Mouse (Mus musculus): ENCODE measurements around the gene Cd2bp2.
A peak's percentile ranks its signal among the peaks of the same experiment; 100 is the strongest.

The Cd2bp2 gene

GRCm38 (mm10) chr7:127232622-127233367 is 36.9 kb upstream of the Cd2bp2 start, which contains the start of the genes Zfp553 and Sept1:
Gene Zfp553 (plus strand): TSS chr7:127233061.
Gene Sept1 (minus strand): TSS chr7:127233130.
- H3K9me3 ChIP-seq (ENCODE audit: low read length) = peaks cover 41% of the 10 kb centered on the region
- TF ChIP-seq NANOG (IDR thresholded peaks at IDR 0.05; ENCODE audit: borderline replicate concordance, low read length) (no peak), CTCF (conservative IDR thresholded peaks at IDR 0.05; ENCODE audit: low read length) (no peak), POU5F1 (IDR thresholded peaks at IDR 0.05; ENCODE audit: borderline replicate concordance, low read length) (no peak)
- peaks cover 65% of the 10 kb centered on the region for H3K4me1 ChIP-seq (replicated peaks; ENCODE audit: low read depth, low read length)
- H3K27me3 ChIP-seq (ENCODE audit: insufficient read depth, low read length) = no peaks in the 10 kb centered on the region
- H3K4me3 ChIP-seq (replicated peaks; ENCODE audit: low read length) = peak within 1 kb of the TSS; percentile 95
- H3K36me3 ChIP-seq (ENCODE audit: insufficient read depth, low read length) = peaks cover 64% of the 10 kb centered on the region

DNA sequence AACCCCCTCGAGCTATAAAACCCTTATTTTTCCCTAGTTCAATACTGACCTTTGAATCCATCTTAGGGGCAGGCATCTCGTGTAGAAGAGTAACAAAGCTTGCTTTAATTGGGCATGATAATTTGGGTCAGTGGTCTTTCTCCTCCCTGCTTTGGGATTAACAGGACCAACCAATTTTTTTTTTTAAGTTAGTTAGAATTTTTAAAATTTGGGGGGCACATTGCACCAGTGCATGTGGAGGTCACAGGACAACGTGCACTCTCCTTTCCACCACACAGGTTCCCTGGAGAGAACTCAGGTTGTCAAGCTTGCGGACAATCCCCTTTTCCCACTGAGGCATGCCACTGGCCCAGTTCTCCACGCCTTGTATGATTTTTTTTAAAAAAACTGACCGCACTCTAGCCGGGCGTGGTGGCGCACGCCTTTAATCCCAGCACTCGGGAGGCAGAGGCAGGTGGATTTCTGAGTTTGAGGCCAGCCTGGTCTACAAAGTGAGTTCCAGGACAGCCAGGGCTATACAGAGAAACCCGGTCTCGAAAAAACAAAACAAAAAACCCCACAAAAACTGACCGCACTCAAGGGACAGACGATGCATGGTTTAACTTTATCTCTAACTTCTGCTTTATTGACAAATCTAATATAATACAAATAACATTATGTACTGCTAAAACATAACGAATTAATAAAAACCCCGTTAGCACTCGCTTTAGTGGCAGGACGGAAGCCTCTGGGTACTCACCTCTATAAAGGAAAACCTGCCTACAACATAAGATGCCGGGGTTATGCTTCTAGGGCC is 36.2 kb upstream of the Cd2bp2 start:
- Histone ChIP-seq H3K4me1 (replicated peaks; ENCODE audit: low read depth, low read length) (peaks cover 68% of the 10 kb centered on the region), H3K36me3 (ENCODE audit: insufficient read depth, low read length) (peaks cover 58% of the 10 kb centered on the region), H3K9me3 (ENCODE audit: low read length) (peaks cover 33% of the 10 kb centered on the region), H3K27me3 (ENCODE audit: insufficient read depth, low read length) (no peaks in the 10 kb centered on the region), H3K4me3 (replicated peaks; ENCODE audit: low read length) (peak overlapping the region; percentile 95)
- no peak for TF ChIP-seq POU5F1 (IDR thresholded peaks at IDR 0.05; ENCODE audit: borderline replicate concordance, low read length)
- no peak for TF ChIP-seq NANOG (IDR thresholded peaks at IDR 0.05; ENCODE audit: borderline replicate concordance, low read length)
- no peak for TF ChIP-seq CTCF (conservative IDR thresholded peaks at IDR 0.05; ENCODE audit: low read length)

- TF ChIP-seq POU5F1 (IDR thresholded peaks at IDR 0.05; ENCODE audit: borderline replicate concordance, low read length) = no peak
- TF ChIP-seq CTCF (conservative IDR thresholded peaks at IDR 0.05; ENCODE audit: low read length) = no peak
- no peak for TF ChIP-seq NANOG (IDR thresholded peaks at IDR 0.05; ENCODE audit: borderline replicate concordance, low read length)
- Histone ChIP-seq H3K4me1 (replicated peaks; ENCODE audit: low read depth, low read length) (peaks cover 67% of the 10 kb centered on the region), H3K9me3 (ENCODE audit: low read length) (peaks cover 27% of the 10 kb centered on the region), H3K27me3 (ENCODE audit: insufficient read depth, low read length) (no peaks in the 10 kb centered on the region), H3K36me3 (ENCODE audit: insufficient read depth, low read length) (peaks cover 55% of the 10 kb centered on the region), H3K4me3 (replicated peaks; ENCODE audit: low read length) (peak overlapping the region; percentile 95)
Observed at GRCm38 (mm10) chr7:127231376-127231775, 35.5 kb upstream of the Cd2bp2 start.

- Histone ChIP-seq H3K4me3 (replicated peaks; ENCODE audit: low read length) (0 out of 2 replicates have a peak overlapping the region, but pooled peaks have one; percentile 95), H3K27me3 (ENCODE audit: insufficient read depth, low read length) (no peaks in the 10 kb centered on the region), H3K4me1 (replicated peaks; ENCODE audit: low read depth, low read length) (peaks cover 78% of the 10 kb centered on the region), H3K9me3 (ENCODE audit: low read length) (0 out of 2 replicates have a peak, but pooled peaks cover 3% of the 10 kb centered on the region), H3K36me3 (ENCODE audit: insufficient read depth, low read length) (peaks cover 33% of the 10 kb centered on the region)
- TF ChIP-seq CTCF (conservative IDR thresholded peaks at IDR 0.05; ENCODE audit: low read length) = peak; percentile 59
- no peak for TF ChIP-seq NANOG (IDR thresholded peaks at IDR 0.05; ENCODE audit: borderline replicate concordance, low read length)
Observed at GRCm38 (mm10) chr7:127228615-127229303, 32.9 kb upstream of the Cd2bp2 start.

- H3K9me3 ChIP-seq (ENCODE audit: low read length) = 0 out of 2 replicates have a peak, but pooled peaks cover 8% of the 10 kb centered on the region
- TF ChIP-seq NANOG (IDR thresholded peaks at IDR 0.05; ENCODE audit: borderline replicate concordance, low read length) (peak; percentile 82), POU5F1 (IDR thresholded peaks at IDR 0.05; ENCODE audit: borderline replicate concordance, low read length) (no peak), CTCF (conservative IDR thresholded peaks at IDR 0.05; ENCODE audit: low read length) (no peak)
- peaks cover 94% of the 10 kb centered on the region for H3K4me1 ChIP-seq (replicated peaks; ENCODE audit: low read depth, low read length)
- peaks cover 31% of the 10 kb centered on the region for H3K36me3 ChIP-seq (ENCODE audit: insufficient read depth, low read length)
- peak overlapping the region; percentile 45 for H3K4me3 ChIP-seq (replicated peaks; ENCODE audit: low read length)
- H3K27me3 ChIP-seq (ENCODE audit: insufficient read depth, low read length) = no peaks in the 10 kb centered on the region
Observed at GRCm38 (mm10) chr7:127225147-127225995, 29.5 kb upstream of the Cd2bp2 start.

DNA sequence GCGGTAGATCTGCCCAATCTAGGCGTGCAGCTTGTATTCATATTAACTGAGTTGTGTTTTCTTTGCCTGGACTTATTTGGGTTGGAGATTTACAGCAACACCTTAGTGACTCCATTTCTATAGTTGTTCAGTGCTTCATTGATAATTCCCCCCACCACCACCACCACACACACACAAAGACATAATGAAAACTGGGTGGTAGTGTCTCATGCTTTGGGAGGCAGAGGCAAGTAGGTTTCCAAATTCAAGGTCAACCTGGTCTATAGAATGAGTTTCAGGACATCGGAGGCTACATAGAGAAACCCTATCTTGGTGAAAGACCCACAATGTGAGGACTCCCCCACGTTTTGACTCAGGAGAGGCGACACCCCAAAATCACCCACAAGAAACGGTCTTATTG is 28.8 kb upstream of the Cd2bp2 start:
- Histone ChIP-seq H3K4me3 (replicated peaks; ENCODE audit: low read length) (peak overlapping the region; percentile 28), H3K27me3 (ENCODE audit: insufficient read depth, low read length) (no peaks in the 10 kb centered on the region), H3K9me3 (ENCODE audit: low read length) (0 out of 2 replicates have a peak, but pooled peaks cover 8% of the 10 kb centered on the region), H3K36me3 (ENCODE audit: insufficient read depth, low read length) (peaks cover 23% of the 10 kb centered on the region), H3K4me1 (replicated peaks; ENCODE audit: low read depth, low read length) (peaks cover 94% of the 10 kb centered on the region)
- TF ChIP-seq CTCF (conservative IDR thresholded peaks at IDR 0.05; ENCODE audit: low read length) (no peak), NANOG (IDR thresholded peaks at IDR 0.05; ENCODE audit: borderline replicate concordance, low read length) (no peak), POU5F1 (IDR thresholded peaks at IDR 0.05; ENCODE audit: borderline replicate concordance, low read length) (no peak)
